Comparison of ENCODE assay signal across 30 mouse cellular contexts in genomic region chr9:115870640-115871039, GRCm38 (mm10). TPM values are rescaled to one million over a fixed set of nuclear protein-coding genes. Genes with fewer than 3 reads are reported as not detected.
"Had no signal": no experiment of that assay in that cellular context is flagged by ENCODE, and none has a peak within 500 bp of the region (broad histone marks: within the 10 kb centered on the region; RNA-seq: fewer than 3 reads in every experiment).

No protein-coding gene starts in this region.

- H3K27ac ChIP-seq: limb, embryonic 10.5 days; limb, embryonic 12.5 days; limb, embryonic 13.5 days; limb, embryonic 15.5 days; liver, embryonic 12.5 days; liver, embryonic 13.5 days; liver, embryonic 14.5 days; liver, embryonic 15.5 days; lung, embryonic 15.5 days; macrophage; midbrain, embryonic 10.5 days; midbrain, embryonic 12.5 days; midbrain, embryonic 13.5 days; midbrain, embryonic 15.5 days had no signal

- H3K4me2 ChIP-seq: limb, embryonic 12.5 days; limb, embryonic 13.5 days; limb, embryonic 15.5 days; liver, embryonic 11.5 days; liver, embryonic 12.5 days; liver, embryonic 13.5 days; liver, embryonic 15.5 days; lung, embryonic 14.5 days; lung, embryonic 15.5 days; midbrain, embryonic 11.5 days; midbrain, embryonic 12.5 days; midbrain, embryonic 13.5 days; midbrain, embryonic 15.5 days had no signal

- ATAC-seq: liver, embryonic 12.5 days; liver, postnatal 0 days; lung, postnatal 0 days; midbrain, embryonic 13.5 days; midbrain, embryonic 15.5 days; midbrain, embryonic 16.5 days had no signal

- H3K27me3 ChIP-seq: limb, embryonic 12.5 days; limb, embryonic 13.5 days; limb, embryonic 15.5 days; liver, embryonic 12.5 days; liver, embryonic 13.5 days; liver, embryonic 15.5 days; lung, embryonic 15.5 days; midbrain, embryonic 12.5 days; midbrain, embryonic 13.5 days; midbrain, embryonic 15.5 days had no signal

- H3K4me1 ChIP-seq: limb, embryonic 10.5 days; limb, embryonic 12.5 days; limb, embryonic 13.5 days; limb, embryonic 15.5 days; liver, embryonic 12.5 days; liver, embryonic 13.5 days; liver, embryonic 15.5 days; midbrain, embryonic 10.5 days; midbrain, embryonic 12.5 days; midbrain, embryonic 13.5 days; midbrain, embryonic 15.5 days had no signal

- H3K4me3 ChIP-seq: limb, embryonic 10.5 days; limb, embryonic 12.5 days; limb, embryonic 13.5 days; limb, embryonic 15.5 days; liver, embryonic 12.5 days; liver, embryonic 13.5 days; liver, embryonic 15.5 days; lung, embryonic 15.5 days; midbrain, embryonic 10.5 days; midbrain, embryonic 12.5 days; midbrain, embryonic 13.5 days; midbrain, embryonic 15.5 days; myocyte had no signal

- H3K9me3 ChIP-seq: limb, embryonic 10.5 days; limb, embryonic 15.5 days; liver, embryonic 13.5 days; liver, embryonic 15.5 days; lung, embryonic 15.5 days; midbrain, embryonic 13.5 days; midbrain, embryonic 15.5 days had no signal

- H3K9ac ChIP-seq: limb, embryonic 12.5 days; limb, embryonic 13.5 days; limb, embryonic 15.5 days; liver, embryonic 12.5 days; liver, embryonic 13.5 days; liver, embryonic 14.5 days; liver, embryonic 15.5 days; liver, postnatal 0 days; lung, embryonic 14.5 days; lung, embryonic 15.5 days; midbrain, embryonic 12.5 days; midbrain, embryonic 13.5 days; midbrain, embryonic 15.5 days had no signal

- H3K36me3 ChIP-seq: limb, embryonic 10.5 days; limb, embryonic 12.5 days; limb, embryonic 13.5 days; limb, embryonic 15.5 days; liver, embryonic 12.5 days; liver, embryonic 13.5 days; liver, embryonic 15.5 days; lung, embryonic 15.5 days; midbrain, embryonic 10.5 days; midbrain, embryonic 12.5 days; midbrain, embryonic 13.5 days; midbrain, embryonic 15.5 days had no signal

- DNase-seq: liver; liver, embryonic 13.5 days; liver, postnatal 0 days; lung, adult 18-20 months; lung, adult 2 months; lung, embryonic 14.5 days; lung, postnatal 36 days; lung, postnatal 4 days had no signal

RNA-seq across cellular contexts. Expression of gene Gadl1, which starts 38.6 kb away (rescaled TPM):
- total RNA-seq: liver, adult 2 months; megakaryocyte, adult 5-6 weeks; megakaryocyte-erythroid progenitor cell, adult 5-6 weeks; monocyte, adult 5-6 weeks had no signal
- polyA plus RNA-seq: liver, adult 2 months; macrophage had no signal
